Mouse (Mus musculus): ENCODE measurements around the gene Fzr1. TPM values are rescaled to one million over a fixed set of nuclear protein-coding genes. Genes with fewer than 3 reads are reported as not detected.

Fzr1 gene
- total and polyA plus RNA-seq, 2 experiments from 2014 or later: 98.3 to 147 TPM

DNA sequence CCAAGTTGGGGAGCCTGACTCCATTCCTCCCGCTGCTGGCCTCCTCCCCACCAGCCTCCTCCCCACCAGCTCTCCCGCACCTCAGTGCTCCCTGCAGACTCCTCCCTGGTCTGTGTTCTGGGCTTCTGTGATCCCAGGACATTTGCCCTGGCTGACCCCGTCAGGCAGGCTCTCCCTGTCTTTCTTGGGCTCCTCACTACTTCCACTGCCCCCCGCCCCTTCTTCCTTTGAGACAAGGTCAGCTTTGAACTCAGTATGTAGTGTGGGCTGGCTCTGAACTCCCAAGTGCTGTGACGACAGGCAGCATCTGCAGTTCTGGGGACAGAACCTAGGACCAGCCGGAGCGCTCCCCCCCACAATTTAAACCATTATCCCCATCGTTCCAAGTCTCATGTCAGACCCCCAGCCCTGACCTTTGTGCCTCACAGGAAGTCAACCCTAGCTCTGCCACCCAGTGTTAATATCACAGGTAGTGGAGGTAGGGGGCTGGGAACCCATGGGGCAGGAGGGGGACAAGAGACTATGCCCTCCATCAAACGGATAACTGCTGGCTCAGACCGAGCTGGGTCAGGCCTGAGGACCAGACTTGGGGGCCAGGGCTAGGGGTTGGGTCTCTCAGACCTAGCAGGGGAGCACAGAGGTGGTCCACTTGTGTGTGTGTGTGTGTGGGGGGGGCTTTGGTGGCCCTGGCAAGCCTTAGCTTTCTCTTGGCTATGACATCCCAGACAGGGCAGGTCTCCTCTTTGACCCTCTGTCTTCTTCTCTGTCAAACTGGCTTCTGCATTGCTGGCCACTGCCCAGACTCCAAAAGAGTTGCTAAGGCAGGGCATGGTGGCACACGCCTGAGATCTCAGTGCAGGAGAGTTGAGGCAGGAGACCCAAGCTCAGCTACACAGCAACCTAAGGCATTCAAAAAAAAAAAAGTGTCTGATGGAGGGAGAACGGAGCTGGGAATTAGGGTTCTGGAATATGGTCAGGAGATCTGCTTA is 39.2 kb upstream of the Fzr1 start:
- WGBS: 52% methylated on average over 11 of the region's 12 CpGs
- Histone ChIP-seq H3K9me3 (ENCODE audit: low read length) (no peaks in the 10 kb centered on the region), H3K4me3 (ENCODE audit: low read depth, low read length) (peak overlapping the region; percentile 30), H3K27ac (ENCODE audit: low read depth, low read length) (0 out of 2 replicates have a peak overlapping the region, but pooled peaks have one; percentile 3), H3K27me3 (ENCODE audit: insufficient read depth, low read length) (no peaks in the 10 kb centered on the region), H3K4me2 (ENCODE audit: low read depth, low read length, poor library complexity, severe bottlenecking) (peak overlapping the region; percentile 42), H3K9ac (replicated peaks; ENCODE audit: low read length, poor library complexity, severe bottlenecking) (no peak overlapping the region), H3K4me1 (ENCODE audit: insufficient read depth, low read length) (peaks cover 3% of the 10 kb centered on the region; the same call in 1 of the 2 replicates), H3K36me3 (ENCODE audit: insufficient read depth, low read length) (0 out of 2 replicates have a peak, but pooled peaks cover 12% of the 10 kb centered on the region)
- no peak for TF ChIP-seq CTCF (IDR thresholded peaks at IDR 0.05)
- DNase-seq (ENCODE audit: low spot score): no peak
- ATAC-seq (ENCODE audit: low FRiP score): no peak

DNA sequence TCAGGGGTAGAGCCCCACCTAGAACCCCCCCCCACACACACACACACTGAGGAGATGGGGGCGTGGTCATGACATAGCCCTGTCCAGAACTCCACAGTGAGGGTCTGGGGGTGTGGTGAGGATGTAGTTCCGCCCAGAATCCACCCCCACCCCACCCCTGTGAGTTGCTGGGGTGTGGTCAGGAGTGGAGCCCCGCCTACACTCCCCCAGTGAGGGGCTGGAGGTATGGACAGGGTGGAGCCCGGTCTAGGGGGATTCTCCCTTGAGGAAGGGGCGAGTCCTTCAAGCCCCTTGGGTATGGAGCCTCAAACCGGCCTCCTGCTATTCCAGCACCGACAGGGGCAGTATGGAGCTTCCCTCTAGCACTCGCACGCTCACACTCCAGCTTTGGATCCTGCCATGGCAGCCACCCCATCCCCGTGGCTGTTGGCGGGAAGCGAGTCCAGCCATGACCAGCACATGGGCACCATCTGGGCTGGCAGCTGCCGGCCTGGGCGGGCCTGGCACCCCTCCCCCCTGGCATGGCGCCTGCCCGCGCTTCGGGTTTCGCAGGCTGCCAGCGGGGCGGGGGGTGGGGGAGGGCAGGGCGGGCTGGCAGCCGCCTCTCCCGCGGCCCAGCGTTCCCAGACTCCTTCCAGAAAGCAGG is 38.4 kb upstream of the Fzr1 start:
- 0 out of 2 replicates have a peak overlapping the region, but pooled peaks have one; percentile 37 for H3K9ac ChIP-seq (replicated peaks; ENCODE audit: low read length, poor library complexity, severe bottlenecking)
- no peaks in the 10 kb centered on the region for H3K9me3 ChIP-seq (ENCODE audit: low read length)
- TF ChIP-seq CTCF (IDR thresholded peaks at IDR 0.05): peak; percentile 74
- ATAC-seq (ENCODE audit: low FRiP score) (peak; percentile 74), DNase-seq (ENCODE audit: low spot score) (peak; percentile 92)
- peak overlapping the region; percentile 30 for H3K4me3 ChIP-seq (ENCODE audit: low read depth, low read length)
- no peaks in the 10 kb centered on the region for H3K27me3 ChIP-seq (ENCODE audit: insufficient read depth, low read length)
- H3K4me1 ChIP-seq (ENCODE audit: insufficient read depth, low read length): peaks cover 3% of the 10 kb centered on the region; the same call in 1 of the 2 replicates
- WGBS: 6% methylated on average over 26 of the region's 26 CpGs
- H3K36me3 ChIP-seq (ENCODE audit: insufficient read depth, low read length): 0 out of 2 replicates have a peak, but pooled peaks cover 12% of the 10 kb centered on the region
- H3K4me2 ChIP-seq (ENCODE audit: low read depth, low read length, poor library complexity, severe bottlenecking): peak overlapping the region; percentile 42
- 0 out of 2 replicates have a peak overlapping the region, but pooled peaks have one; percentile 32 for H3K27ac ChIP-seq (ENCODE audit: low read depth, low read length)

DNA sequence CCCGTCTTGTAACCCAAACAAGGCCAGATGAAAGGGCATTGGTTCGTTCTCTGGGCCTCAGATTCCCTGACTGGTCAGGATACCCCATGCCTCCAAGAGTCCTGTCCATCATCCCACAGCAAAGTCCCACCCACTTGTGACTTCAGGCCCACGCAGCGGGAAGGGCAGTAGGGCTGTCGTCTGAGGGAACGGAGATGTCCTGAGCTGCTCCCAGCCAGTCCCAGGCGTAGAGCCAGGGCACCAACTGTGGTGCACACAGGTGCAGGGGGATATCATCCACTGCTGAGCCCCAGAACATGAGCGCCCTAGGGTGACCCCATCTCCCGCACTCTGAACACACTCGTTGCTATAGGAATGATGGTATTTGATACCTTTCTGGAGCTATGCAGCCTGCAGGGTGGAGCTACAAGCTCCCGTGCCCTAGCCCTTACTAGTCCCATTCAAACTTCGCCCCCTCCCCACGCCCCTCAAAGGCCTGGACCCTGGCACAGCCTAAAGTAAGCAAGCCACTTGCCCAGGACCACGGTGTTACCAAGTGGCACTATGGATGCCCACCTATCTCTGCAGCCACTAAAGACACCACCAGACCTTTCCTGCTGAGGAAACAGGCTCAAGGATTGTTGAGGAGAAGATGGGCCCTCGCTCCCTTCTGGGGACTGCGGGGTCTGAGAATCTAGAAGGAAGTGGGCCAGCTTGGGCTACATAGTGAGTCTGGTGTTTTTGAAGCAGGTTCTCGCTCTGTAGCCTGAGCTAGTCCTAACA is 37.4 kb upstream of the Fzr1 start:
- no peak for ATAC-seq (ENCODE audit: low FRiP score)
- Histone ChIP-seq H3K9me3 (ENCODE audit: low read length) (no peaks in the 10 kb centered on the region), H3K9ac (replicated peaks; ENCODE audit: low read length, poor library complexity, severe bottlenecking) (no peak overlapping the region), H3K36me3 (ENCODE audit: insufficient read depth, low read length) (0 out of 2 replicates have a peak, but pooled peaks cover 12% of the 10 kb centered on the region), H3K4me1 (ENCODE audit: insufficient read depth, low read length) (peaks cover 6% of the 10 kb centered on the region; the same call in 1 of the 2 replicates), H3K27me3 (ENCODE audit: insufficient read depth, low read length) (no peaks in the 10 kb centered on the region), H3K4me3 (ENCODE audit: low read depth, low read length) (no peak overlapping the region), H3K4me2 (ENCODE audit: low read depth, low read length, poor library complexity, severe bottlenecking) (no peak overlapping the region), H3K27ac (ENCODE audit: low read depth, low read length) (no peak overlapping the region)
- no peak for TF ChIP-seq CTCF (IDR thresholded peaks at IDR 0.05)
- no peak for DNase-seq (ENCODE audit: low spot score)
- 75% methylated on average over 17 of the region's 17 CpGs for WGBS

GRCm38 (mm10) chr10:81415146-81415545 is 36.8 kb upstream of the Fzr1 start:
- TF ChIP-seq CTCF (IDR thresholded peaks at IDR 0.05): no peak
- Histone ChIP-seq H3K27me3 (ENCODE audit: insufficient read depth, low read length) (no peaks in the 10 kb centered on the region), H3K36me3 (ENCODE audit: insufficient read depth, low read length) (0 out of 2 replicates have a peak, but pooled peaks cover 8% of the 10 kb centered on the region), H3K4me1 (ENCODE audit: insufficient read depth, low read length) (peaks cover 6% of the 10 kb centered on the region; the same call in 1 of the 2 replicates), H3K4me2 (ENCODE audit: low read depth, low read length, poor library complexity, severe bottlenecking) (no peak overlapping the region), H3K27ac (ENCODE audit: low read depth, low read length) (no peak overlapping the region), H3K4me3 (ENCODE audit: low read depth, low read length) (no peak overlapping the region), H3K9me3 (ENCODE audit: low read length) (no peaks in the 10 kb centered on the region), H3K9ac (replicated peaks; ENCODE audit: low read length, poor library complexity, severe bottlenecking) (no peak overlapping the region)
- WGBS: 83% methylated on average over 5 of the region's 5 CpGs
- ATAC-seq (ENCODE audit: low FRiP score) (no peak), DNase-seq (ENCODE audit: low spot score) (no peak)

DNA sequence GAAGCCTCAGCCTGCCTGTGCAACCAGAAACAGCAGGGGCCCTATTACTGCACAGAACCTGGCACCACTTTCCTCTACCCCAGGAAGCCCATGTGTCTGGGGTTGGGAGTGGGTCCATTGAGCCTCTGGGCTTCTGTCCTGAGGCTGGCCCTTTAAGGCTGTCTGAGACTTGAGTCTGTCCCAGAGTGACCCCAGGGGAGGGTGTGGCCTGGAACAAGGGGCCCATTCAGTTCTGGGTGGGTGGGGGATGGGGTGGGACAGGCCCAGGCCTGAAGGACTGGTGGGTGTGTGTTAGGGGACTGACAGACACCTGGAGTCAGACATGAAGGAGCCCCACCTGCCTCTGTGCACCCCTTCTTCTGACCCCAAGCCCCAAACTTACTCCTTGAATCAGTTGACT is 36.4 kb upstream of the Fzr1 start:
- H3K27me3 ChIP-seq (ENCODE audit: insufficient read depth, low read length): no peaks in the 10 kb centered on the region
- no peak overlapping the region for H3K27ac ChIP-seq (ENCODE audit: low read depth, low read length)
- H3K9ac ChIP-seq (replicated peaks; ENCODE audit: low read length, poor library complexity, severe bottlenecking): no peak overlapping the region
- DNase-seq (ENCODE audit: low spot score) (no peak), ATAC-seq (ENCODE audit: low FRiP score) (no peak)
- H3K9me3 ChIP-seq (ENCODE audit: low read length): no peaks in the 10 kb centered on the region
- 0 out of 2 replicates have a peak, but pooled peaks cover 4% of the 10 kb centered on the region for H3K36me3 ChIP-seq (ENCODE audit: insufficient read depth, low read length)
- no peak overlapping the region for H3K4me2 ChIP-seq (ENCODE audit: low read depth, low read length, poor library complexity, severe bottlenecking)
- no peak overlapping the region for H3K4me3 ChIP-seq (ENCODE audit: low read depth, low read length)
- H3K4me1 ChIP-seq (ENCODE audit: insufficient read depth, low read length): peaks cover 6% of the 10 kb centered on the region; the same call in 1 of the 2 replicates
- TF ChIP-seq CTCF (IDR thresholded peaks at IDR 0.05): no peak

Measured in midbrain, postnatal 0 days (tissue).